Mouse (Mus musculus) brain, embryonic 14.5 days (tissue): ENCODE measurements around the gene Fam89a. TPM values are rescaled to one million over a fixed set of nuclear protein-coding genes. Genes with fewer than 3 reads are reported as not detected.

Source experiments
- DNase-seq: peaks from one replicate; pipeline ENCODE4 v3.0.0-alpha.2; 2011; ENCODE audit warnings: low read depth
- CTCF ChIP-seq: fragments of 200-500 bp; IDR thresholded peaks from 2 replicates; pipeline ENCODE4 v1.5.1; 2012; ENCODE audit warnings: inconsistent platforms, mild to moderate bottlenecking, moderate library complexity, borderline replicate concordance; ENCODE audit not compliant: insufficient read depth, insufficient read length; ENCODE audit errors: extremely low read depth
- POLR2A ChIP-seq: fragments of 200-500 bp; IDR thresholded peaks from 2 replicates; pipeline ENCODE4 v1.6.1; 2012; ENCODE audit warnings: mild to moderate bottlenecking, inconsistent platforms, borderline replicate concordance; ENCODE audit not compliant: poor library complexity, insufficient read depth, insufficient read length, severe bottlenecking; ENCODE audit errors: extremely low read depth
- polyA plus RNA-seq: library from polyadenylated mRNA; depleted of rRNA; stranded (reverse); fragments of >200 nt; gene quantifications from 2 replicates; pipeline ENCODE4 v1.2.3, GENCODE M21; 2012; rRNA removed

Gene Fam89a
- polyA plus RNA-seq, 1 experiment, result 0.64 TPM

DNA sequence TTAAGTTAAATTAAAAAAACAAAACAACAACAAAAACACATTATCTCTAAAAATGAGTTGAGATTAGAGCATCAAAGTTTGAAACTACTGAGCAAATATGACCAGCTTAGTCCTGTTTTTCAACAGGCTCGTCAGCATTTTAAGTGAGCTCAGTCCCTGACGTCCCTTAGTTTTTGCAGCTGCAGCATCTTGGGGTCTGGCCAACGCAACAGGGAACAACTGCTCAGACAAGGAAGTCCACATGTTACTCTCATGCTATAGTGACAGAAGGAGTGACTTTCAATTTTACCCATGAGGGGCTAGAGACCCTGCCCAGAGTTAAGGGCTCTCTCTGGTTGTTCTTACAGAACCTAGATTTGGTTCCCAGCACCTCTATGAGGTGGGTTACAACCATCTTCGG is 47.3 kb downstream of the Fam89a start:
- peak; percentile 12 for DNase-seq
- TF ChIP-seq POLR2A (no peak), CTCF (no peak)

DNA sequence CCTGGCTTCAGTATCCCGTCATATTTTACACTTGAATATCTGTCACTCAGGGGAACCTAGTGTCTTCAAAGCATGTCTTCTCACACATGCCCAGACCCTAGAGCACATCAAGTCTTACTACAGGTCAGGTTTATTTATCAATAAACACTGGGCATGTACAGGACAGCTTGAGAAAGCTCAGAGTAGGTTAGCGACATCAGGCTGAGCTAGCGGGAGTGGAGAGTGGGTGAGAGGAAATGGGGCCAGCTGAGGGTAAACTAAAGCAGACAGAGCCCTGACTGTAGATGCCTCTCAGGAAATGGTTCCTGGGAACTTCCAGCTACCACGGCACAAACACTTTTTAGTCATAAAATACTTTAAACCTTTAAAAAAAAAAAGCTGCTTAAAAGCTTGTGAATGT is 48.1 kb downstream of the Fam89a start:
- DNase-seq, result no peak
- TF ChIP-seq POLR2A (no peak), CTCF (no peak)

DNA sequence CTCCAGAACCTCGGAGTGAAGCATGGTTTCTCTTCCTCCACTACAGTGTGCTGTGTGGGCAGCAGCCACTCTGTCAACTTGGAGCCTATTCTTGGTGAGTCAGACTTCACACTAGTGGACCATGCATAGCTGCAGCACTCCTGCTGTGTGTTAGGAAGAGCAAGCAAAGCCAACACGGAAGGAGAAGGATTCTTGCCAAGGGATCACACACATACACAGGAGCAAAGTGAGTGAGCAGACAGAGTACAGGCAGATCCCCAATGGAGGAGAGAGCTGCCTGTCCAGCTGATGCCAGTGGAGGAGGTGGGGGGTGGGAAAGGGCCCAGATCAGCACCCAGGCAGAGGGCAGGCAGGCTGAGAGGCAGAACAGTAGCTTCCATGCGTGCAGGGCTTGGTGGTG is 49.4 kb downstream of the Fam89a start:
- no peak for TF ChIP-seq CTCF
- no peak for TF ChIP-seq POLR2A

DNA sequence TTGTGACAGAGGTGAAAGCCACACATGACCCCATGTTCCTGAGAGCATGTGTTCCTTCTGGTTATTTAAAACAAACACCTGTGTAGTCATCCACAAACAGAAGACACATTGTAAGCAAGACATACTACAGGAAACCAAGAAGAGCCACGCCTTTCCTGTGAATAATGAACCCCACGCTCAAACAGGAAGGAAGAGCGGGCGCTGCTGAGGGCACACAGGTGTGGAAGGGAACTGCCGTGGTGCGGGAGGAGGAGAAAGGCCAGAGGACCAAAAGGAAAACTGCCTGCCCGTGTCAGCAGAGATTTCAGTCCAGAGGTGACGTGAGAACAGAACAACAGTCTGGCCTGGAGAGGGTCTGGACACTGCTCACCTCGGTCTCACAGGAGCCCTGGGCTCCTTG is 50.6 kb downstream of the Fam89a start:
- TF ChIP-seq CTCF (no peak), POLR2A (no peak)
- DNase-seq, result no peak

More for the DNA sequence above, 49.4 kb downstream of the Fam89a start:
- DNase-seq, result no peak

DNA sequence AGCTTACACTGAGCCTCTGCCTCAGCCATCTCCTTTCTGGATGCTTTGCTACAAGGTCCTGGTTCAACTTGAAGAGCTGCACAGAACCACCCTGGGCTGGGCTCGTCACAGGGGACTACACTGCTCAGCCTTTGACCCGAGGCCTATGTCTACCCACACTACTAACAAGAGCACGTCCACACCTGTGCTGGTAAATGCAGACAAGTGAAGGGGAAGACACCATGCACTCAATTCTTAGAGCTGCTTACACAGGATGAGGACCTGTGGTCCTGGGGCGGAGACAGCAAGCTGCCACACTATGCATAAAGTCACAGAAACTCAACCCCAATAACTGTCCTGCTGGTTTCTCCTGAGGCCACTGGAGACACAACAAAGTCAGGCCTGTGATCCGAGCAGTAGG is 51.4 kb downstream of the Fam89a start:
- TF ChIP-seq POLR2A, result no peak
- TF ChIP-seq CTCF, result no peak
- no peak for DNase-seq

DNA sequence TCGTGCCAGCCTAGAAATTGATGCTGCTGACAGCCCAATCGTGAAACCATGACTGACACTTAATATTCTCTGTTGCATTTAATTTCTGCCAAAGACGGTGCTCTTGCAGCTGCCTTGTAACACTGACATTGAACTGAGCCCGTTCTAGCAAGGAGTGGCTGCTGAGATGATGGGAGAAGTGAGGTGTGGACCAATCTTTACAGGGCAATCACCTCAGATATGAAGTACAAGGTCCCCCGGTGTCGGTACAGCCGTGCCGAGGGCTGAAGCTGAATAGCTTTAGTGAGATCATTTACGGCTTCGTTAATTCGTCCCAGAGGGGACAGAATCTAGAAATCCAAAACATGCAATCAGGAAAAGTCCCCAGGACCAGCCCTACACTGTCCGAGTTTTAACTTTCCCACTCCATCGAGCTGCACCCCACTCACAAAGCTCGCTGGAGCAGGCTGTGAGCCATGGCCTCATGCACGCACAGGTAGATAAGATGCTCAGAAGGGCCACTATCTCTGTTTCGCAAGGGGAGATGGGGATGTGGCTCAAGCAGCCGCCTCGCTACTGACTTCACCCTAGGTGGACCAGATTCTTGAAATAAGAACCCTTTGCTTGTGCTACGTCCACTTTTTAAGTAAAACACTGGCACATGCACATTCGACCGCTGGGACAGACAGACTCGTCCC is 56.1 kb downstream of the Fam89a start:
- TF ChIP-seq CTCF (no peak), POLR2A (no peak)

DNA sequence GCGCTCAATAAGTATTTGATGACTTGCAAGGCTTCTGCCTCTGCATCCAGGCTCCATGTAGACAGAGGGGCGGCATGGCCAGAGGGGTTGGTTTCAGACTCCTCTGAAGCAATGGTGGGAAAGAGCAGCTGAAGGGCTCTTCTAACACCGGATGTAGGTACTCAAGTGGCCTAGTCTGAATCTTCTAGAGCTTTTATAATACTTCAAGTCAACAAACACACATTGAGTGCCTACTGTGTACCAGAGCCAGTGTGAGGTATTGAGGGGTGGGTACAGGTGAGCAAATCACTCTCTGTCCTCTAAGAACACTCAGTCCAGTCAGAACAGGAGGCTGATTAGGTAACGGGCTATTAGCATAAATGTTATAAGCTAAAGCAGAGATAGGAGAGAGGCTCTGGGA is 59.9 kb downstream of the Fam89a start:
- no peak for DNase-seq
- TF ChIP-seq POLR2A (no peak), CTCF (no peak)

More for the DNA sequence above, 56.1 kb downstream of the Fam89a start:
- DNase-seq, result no peak

Other genes starting within 250 kb of the Fam89a start
- gene Cog2, start 231.1 kb downstream of the Fam89a start, polyA plus RNA-seq, result 32.1 and 34.1 TPM in 2 replicates
- gene Agt, start 182.1 kb downstream of the Fam89a start, polyA plus RNA-seq, result 0.10 and 0.30 TPM in 2 replicates
- not detected in 2 replicates for gene Capn9, start 175.7 kb downstream of the Fam89a start, polyA plus RNA-seq
- gene 2310022B05Rik, start 88.5 kb downstream of the Fam89a start, polyA plus RNA-seq, result 78.7 and 83.1 TPM in 2 replicates
- 56.3 and 57.0 TPM in 2 replicates for gene Ttc13, start 29.8 kb downstream of the Fam89a start, polyA plus RNA-seq
- gene Arv1, start 29.7 kb downstream of the Fam89a start, polyA plus RNA-seq, result 45.7 and 53.7 TPM in 2 replicates
- gene Trim67, start 41.3 kb upstream of the Fam89a start, polyA plus RNA-seq, result 41.7 and 81.6 TPM in 2 replicates
- 81.7 and 84.6 TPM in 2 replicates for gene Gnpat, start 111.2 kb upstream of the Fam89a start, polyA plus RNA-seq
- 22.6 and 23.7 TPM in 2 replicates for gene 2810004N23Rik, start 111.3 kb upstream of the Fam89a start, polyA plus RNA-seq
- 10.3 and 15.2 TPM in 2 replicates for gene Exoc8, start 145.9 kb upstream of the Fam89a start, polyA plus RNA-seq
- gene Sprtn, start 146.1 kb upstream of the Fam89a start, polyA plus RNA-seq, result 20.0 and 20.3 TPM in 2 replicates
- 56.9 and 58.9 TPM in 2 replicates for gene Egln1, start 197.5 kb upstream of the Fam89a start, polyA plus RNA-seq